Mouse (Mus musculus) spleen, embryonic (tissue): Measurements from ENCODE around the gene Nodal.

Experiments used
- CTCF ChIA-PET: fragments of 350-600 bp; sonication (Branson Sonifier 250); formaldehyde crosslinking; loops from one replicate; lab custom pipeline; 2022; lab: Charles Lee

Gene Nodal

GRCm38 (mm10) chr10:61417672-61418071, at the start of gene Nodal:
Gene Nodal, plus strand, starts transcription at chr10:61417972.
- CTCF ChIA-PET, result no interaction called here

- CTCF ChIA-PET, result no interaction called here
Observed at GRCm38 (mm10) chr10:61369755-61370154, 48.0 kb upstream of the Nodal start.

- CTCF ChIA-PET, result interaction anchor here (0.7 kb wide), 1 partner anchor 29 kb away, joined by 7 read pairs; no protein-coding TSS in a partner anchor
Observed at GRCm38 (mm10) chr10:61370273-61370979, 47.3 kb upstream of the Nodal start.

GRCm38 (mm10) chr10:61371884-61372584, 45.7 kb upstream of the Nodal start:
- CTCF ChIA-PET, result no interaction called here

GRCm38 (mm10) chr10:61372585-61372923, 45.2 kb upstream of the Nodal start:
- CTCF ChIA-PET, result no interaction called here

GRCm38 (mm10) chr10:61374076-61374475, 43.7 kb upstream of the Nodal start:
- CTCF ChIA-PET, result no interaction called here

GRCm38 (mm10) chr10:61374771-61375481, 42.8 kb upstream of the Nodal start:
- CTCF ChIA-PET, result no interaction called here

- CTCF ChIA-PET, result interaction anchor here (0.9 kb wide), 1 partner anchor 21 kb away, joined by 3 read pairs; no protein-coding TSS in a partner anchor
Observed at GRCm38 (mm10) chr10:61378050-61378449, 39.7 kb upstream of the Nodal start.

GRCm38 (mm10) chr10:61378698-61379097, 39.1 kb upstream of the Nodal start:
- CTCF ChIA-PET, result no interaction called here

- CTCF ChIA-PET, result no interaction called here
Observed at GRCm38 (mm10) chr10:61379340-61380040, 38.3 kb upstream of the Nodal start.

GRCm38 (mm10) chr10:61380186-61380585, 37.6 kb upstream of the Nodal start:
- CTCF ChIA-PET, result no interaction called here

- CTCF ChIA-PET, result no interaction called here
Observed at GRCm38 (mm10) chr10:61381823-61382222, 35.9 kb upstream of the Nodal start.

- CTCF ChIA-PET, result interaction anchor here (0.6 kb wide), 2 partner anchors 292 to 441 kb away, joined by 3 to 12 read pairs; no protein-coding TSS in a partner anchor
Observed at GRCm38 (mm10) chr10:61382281-61382731, 35.5 kb upstream of the Nodal start.

- CTCF ChIA-PET, result interaction anchor here (0.6 kb wide), 1 partner anchor 293 kb away, joined by 3 read pairs; no protein-coding TSS in a partner anchor
Observed at GRCm38 (mm10) chr10:61383021-61383714, 34.6 kb upstream of the Nodal start, which contains the start of gene Pald1. Gene Pald1, minus strand, starts transcription at chr10:61383530.

GRCm38 (mm10) chr10:61383715-61384047, 34.1 kb upstream of the Nodal start:
- CTCF ChIA-PET, result interaction anchor here (0.5 kb wide), 1 partner anchor 48 kb away, joined by 3 read pairs; no protein-coding TSS in a partner anchor

- CTCF ChIA-PET, result no interaction called here
Observed at GRCm38 (mm10) chr10:61385174-61385573, 32.6 kb upstream of the Nodal start.

GRCm38 (mm10) chr10:61386284-61386683, 31.5 kb upstream of the Nodal start:
- CTCF ChIA-PET, result no interaction called here

- CTCF ChIA-PET, result no interaction called here
Observed at GRCm38 (mm10) chr10:61389020-61389419, 28.8 kb upstream of the Nodal start.

- CTCF ChIA-PET, result no interaction called here
Observed at GRCm38 (mm10) chr10:61390148-61390547, 27.6 kb upstream of the Nodal start.

GRCm38 (mm10) chr10:61392584-61392983, 25.2 kb upstream of the Nodal start:
- CTCF ChIA-PET, result no interaction called here
